Mouse (Mus musculus): ENCODE measurements around the gene Tnip1. TPM values are rescaled to one million over a fixed set of nuclear protein-coding genes. Genes with fewer than 3 reads are reported as not detected.
"Not testable (repeated sequence)": the region's sequence is repeated elsewhere in the genome, so short reads cannot be mapped to it uniquely, and the experiment has no call there.

Gene Tnip1
- polyA plus RNA-seq, 1 experiment from 2014 or later = 13.2 TPM

- Histone ChIP-seq H3K4me3 (peak overlapping the region; percentile 56), H3K4me1 (peaks cover 10% of the 10 kb centered on the region), H3K9me3 (no peaks in the 10 kb centered on the region), H3K4me2 (replicated peaks) (peak overlapping the region; percentile 95), H3K27ac (replicated peaks) (no peak overlapping the region), H3K36me3 (no peaks in the 10 kb centered on the region), H3K9ac (replicated peaks) (no peak overlapping the region), H3K27me3 (no peaks in the 10 kb centered on the region)
- ATAC-seq (replicated peaks) = no peak
- WGBS = 86% methylated on average over 5 of the region's 5 CpGs
These were observed 59.4 kb downstream of the Tnip1 start for GRCm38 (mm10) chr11:54903339-54903738.

- Histone ChIP-seq H3K4me1 (peaks cover 10% of the 10 kb centered on the region), H3K9me3 (no peaks in the 10 kb centered on the region), H3K4me2 (replicated peaks) (peak within 1 kb of the TSS; percentile 95), H3K9ac (replicated peaks) (peak within 1 kb of the TSS; percentile 52), H3K27me3 (no peaks in the 10 kb centered on the region), H3K36me3 (no peaks in the 10 kb centered on the region), H3K4me3 (peak within 1 kb of the TSS; percentile 56), H3K27ac (replicated peaks) (no peak within 1 kb of the TSS)
- WGBS = 16% methylated on average over 42 of the region's 45 CpGs
- ATAC-seq (replicated peaks) = peak; percentile 95
These were observed 60.1 kb downstream of the Tnip1 start, which contains the start of gene Gpx3 for GRCm38 (mm10) chr11:54902333-54903323. Gene Gpx3, plus strand, starts transcription at chr11:54902453.

- no peak overlapping the region for H3K4me3 ChIP-seq
- H3K9ac ChIP-seq (replicated peaks) = no peak overlapping the region
- H3K27ac ChIP-seq (replicated peaks) = no peak overlapping the region
- H3K4me2 ChIP-seq (replicated peaks) = no peak overlapping the region
- WGBS = 82% methylated on average over 4 of the region's 4 CpGs
- no peak for ATAC-seq (replicated peaks)
- H3K27me3 ChIP-seq = no peaks in the 10 kb centered on the region
- H3K36me3 ChIP-seq = no peaks in the 10 kb centered on the region
- peaks cover 10% of the 10 kb centered on the region for H3K4me1 ChIP-seq
- no peaks in the 10 kb centered on the region for H3K9me3 ChIP-seq
These were observed 63.1 kb downstream of the Tnip1 start for GRCm38 (mm10) chr11:54899657-54900056.

GRCm38 (mm10) chr11:54897470-54897869 lies 65.2 kb downstream of the Tnip1 start:
- Histone ChIP-seq H3K4me2 (replicated peaks) (no peak overlapping the region), H3K27me3 (no peaks in the 10 kb centered on the region), H3K4me1 (peaks cover 3% of the 10 kb centered on the region; the same call in 1 of the 2 replicates), H3K9ac (replicated peaks) (no peak overlapping the region), H3K9me3 (no peaks in the 10 kb centered on the region), H3K4me3 (no peak overlapping the region), H3K27ac (replicated peaks) (no peak overlapping the region), H3K36me3 (no peaks in the 10 kb centered on the region)
- ATAC-seq (replicated peaks) = no peak
- 56% methylated on average over 5 of the region's 5 CpGs for WGBS

GRCm38 (mm10) chr11:54896646-54897045 lies 66.1 kb downstream of the Tnip1 start:
- H3K4me2 ChIP-seq (replicated peaks); H3K9ac ChIP-seq (replicated peaks); ATAC-seq (replicated peaks); H3K27me3 ChIP-seq; H3K9me3 ChIP-seq; H3K4me3 ChIP-seq; H3K27ac ChIP-seq (replicated peaks); H3K4me1 ChIP-seq; H3K36me3 ChIP-seq: not testable (repeated sequence)
- 90% methylated on average over 3 of the region's 3 CpGs for WGBS

- ATAC-seq (replicated peaks) = no peak
- H3K4me2 ChIP-seq (replicated peaks) = no peak overlapping the region
- no peaks in the 10 kb centered on the region for H3K27me3 ChIP-seq
- H3K27ac ChIP-seq (replicated peaks) = no peak overlapping the region
- no peaks in the 10 kb centered on the region for H3K4me1 ChIP-seq
- no peak overlapping the region for H3K9ac ChIP-seq (replicated peaks)
- H3K9me3 ChIP-seq = no peaks in the 10 kb centered on the region
- H3K4me3 ChIP-seq = no peak overlapping the region
- H3K36me3 ChIP-seq = no peaks in the 10 kb centered on the region
- 66% methylated on average over 9 of the region's 9 CpGs for WGBS
These were observed 68.1 kb downstream of the Tnip1 start for GRCm38 (mm10) chr11:54894589-54894988.

- Histone ChIP-seq H3K36me3 (no peaks in the 10 kb centered on the region), H3K9ac (replicated peaks) (no peak overlapping the region), H3K4me1 (no peaks in the 10 kb centered on the region), H3K27me3 (no peaks in the 10 kb centered on the region), H3K27ac (replicated peaks) (no peak overlapping the region), H3K4me3 (no peak overlapping the region), H3K9me3 (no peaks in the 10 kb centered on the region), H3K4me2 (replicated peaks) (no peak overlapping the region)
- WGBS = 71% methylated on average over 7 of the region's 7 CpGs
- no peak for ATAC-seq (replicated peaks)
These were observed 70.6 kb downstream of the Tnip1 start for GRCm38 (mm10) chr11:54892091-54892490.

GRCm38 (mm10) chr11:54891341-54891740 lies 71.4 kb downstream of the Tnip1 start:
- no peak overlapping the region for H3K27ac ChIP-seq (replicated peaks)
- no peaks in the 10 kb centered on the region for H3K4me1 ChIP-seq
- H3K9me3 ChIP-seq = no peaks in the 10 kb centered on the region
- no peak overlapping the region for H3K4me2 ChIP-seq (replicated peaks)
- H3K4me3 ChIP-seq = no peak overlapping the region
- WGBS = 87% methylated on average over 5 of the region's 5 CpGs
- no peak overlapping the region for H3K9ac ChIP-seq (replicated peaks)
- H3K36me3 ChIP-seq = no peaks in the 10 kb centered on the region
- no peaks in the 10 kb centered on the region for H3K27me3 ChIP-seq
- ATAC-seq (replicated peaks) = no peak

GRCm38 (mm10) chr11:54887927-54888326 lies 74.8 kb downstream of the Tnip1 start:
- Histone ChIP-seq H3K36me3 (no peaks in the 10 kb centered on the region), H3K4me3 (no peak overlapping the region), H3K27me3 (no peaks in the 10 kb centered on the region), H3K4me1 (no peaks in the 10 kb centered on the region), H3K9me3 (no peaks in the 10 kb centered on the region), H3K9ac (replicated peaks) (no peak overlapping the region), H3K4me2 (replicated peaks) (no peak overlapping the region), H3K27ac (replicated peaks) (no peak overlapping the region)
- no peak for ATAC-seq (replicated peaks)
- 90% methylated on average over 6 of the region's 6 CpGs for WGBS

GRCm38 (mm10) chr11:54885406-54885805 lies 77.3 kb downstream of the Tnip1 start:
- Histone ChIP-seq H3K9ac (replicated peaks) (no peak overlapping the region), H3K4me2 (replicated peaks) (no peak overlapping the region), H3K27ac (replicated peaks) (no peak overlapping the region), H3K4me3 (no peak overlapping the region), H3K36me3 (no peaks in the 10 kb centered on the region), H3K27me3 (no peaks in the 10 kb centered on the region), H3K9me3 (no peaks in the 10 kb centered on the region), H3K4me1 (no peaks in the 10 kb centered on the region)
- 83% methylated on average over 2 of the region's 2 CpGs for WGBS
- ATAC-seq (replicated peaks) = no peak

- Histone ChIP-seq H3K27me3 (no peaks in the 10 kb centered on the region), H3K4me3 (no peak overlapping the region), H3K9ac (replicated peaks) (no peak overlapping the region), H3K4me2 (replicated peaks) (no peak overlapping the region), H3K27ac (replicated peaks) (no peak overlapping the region), H3K9me3 (no peaks in the 10 kb centered on the region), H3K4me1 (no peaks in the 10 kb centered on the region), H3K36me3 (no peaks in the 10 kb centered on the region)
- ATAC-seq (replicated peaks) = no peak
- 45% methylated on average over 5 of the region's 5 CpGs for WGBS
These were observed 77.8 kb downstream of the Tnip1 start for GRCm38 (mm10) chr11:54884937-54885336.

GRCm38 (mm10) chr11:54884197-54884828 lies 78.4 kb downstream of the Tnip1 start:
- no peak for ATAC-seq (replicated peaks)
- Histone ChIP-seq H3K4me3 (no peak overlapping the region), H3K4me1 (no peaks in the 10 kb centered on the region), H3K4me2 (replicated peaks) (no peak overlapping the region), H3K9ac (replicated peaks) (no peak overlapping the region), H3K9me3 (no peaks in the 10 kb centered on the region), H3K27ac (replicated peaks) (no peak overlapping the region), H3K27me3 (no peaks in the 10 kb centered on the region), H3K36me3 (no peaks in the 10 kb centered on the region)
- 80% methylated on average over 5 of the region's 5 CpGs for WGBS

All from forebrain, embryonic 15.5 days (tissue).